Mouse (Mus musculus) layer of hippocampus, postnatal 14 days (tissue): ENCODE measurements around the gene Gfra1. TPM values are rescaled to one million over a fixed set of nuclear protein-coding genes. Genes with fewer than 3 reads are reported as not detected.
A peak's percentile ranks its signal among the peaks of the same experiment; 100 is the strongest.

Source experiments
- DNase-seq, 2 experiments: peaks; one replicate each; pipeline ENCODE4 v3.0.0; 2021 to 2022; ENCODE audit warnings: low spot score in 2 of 2, mixed read lengths in 1 of 2
- total RNA-seq, 2 experiments: library from RNA; stranded (reverse); gene quantifications; 2 replicates each; pipeline ENCODE4 v1.2.3; 2021

The Gfra1 gene
- total RNA-seq, 2 experiments from 2014 or later: 45.8 to 51.6 TPM

- peak in 1 of 2 experiments; percentile 53 for DNase-seq
These were observed 269.2 kb downstream of the Gfra1 start for GRCm38 (mm10) chr19:58186558-58186957.

Other genes with a start within 250 kb of the Gfra1 start
- gene Ccdc172, start 56.1 kb upstream of the Gfra1 start, total RNA-seq: not detected
- 1 to 10 TPM; 2.0 to 2.2 TPM for gene Pnlip, start 196.6 kb upstream of the Gfra1 start, total RNA-seq